Mouse (Mus musculus): ENCODE measurements at regions not wholly inside any gene's neighbourhood (a gene's known extent, or its start where the extent isn't known, plus 50 kb on each side); places are given as distances from the start of the nearest gene placed in this dataset.

- TF ChIP-seq CTCF (IDR thresholded peaks at IDR 0.05; ENCODE audit: low read depth, low read length) (no peak), POLR2A (IDR thresholded peaks at IDR 0.05; ENCODE audit: extremely low read depth, insufficient read depth, low read length) (no peak)
Observed at GRCm38 (mm10) chr13:48319001-48319400, 58.0 kb downstream of the Id4 start.

Data from liver, adult 2 months (tissue).